Mouse (Mus musculus): ENCODE data around the gene Npw. TPM values are rescaled to one million over a fixed set of nuclear protein-coding genes. Genes with fewer than 3 reads are reported as not detected.

Gene Npw
- polyA plus RNA-seq, 1 experiment from 2014 or later = 0.47 TPM

DNA sequence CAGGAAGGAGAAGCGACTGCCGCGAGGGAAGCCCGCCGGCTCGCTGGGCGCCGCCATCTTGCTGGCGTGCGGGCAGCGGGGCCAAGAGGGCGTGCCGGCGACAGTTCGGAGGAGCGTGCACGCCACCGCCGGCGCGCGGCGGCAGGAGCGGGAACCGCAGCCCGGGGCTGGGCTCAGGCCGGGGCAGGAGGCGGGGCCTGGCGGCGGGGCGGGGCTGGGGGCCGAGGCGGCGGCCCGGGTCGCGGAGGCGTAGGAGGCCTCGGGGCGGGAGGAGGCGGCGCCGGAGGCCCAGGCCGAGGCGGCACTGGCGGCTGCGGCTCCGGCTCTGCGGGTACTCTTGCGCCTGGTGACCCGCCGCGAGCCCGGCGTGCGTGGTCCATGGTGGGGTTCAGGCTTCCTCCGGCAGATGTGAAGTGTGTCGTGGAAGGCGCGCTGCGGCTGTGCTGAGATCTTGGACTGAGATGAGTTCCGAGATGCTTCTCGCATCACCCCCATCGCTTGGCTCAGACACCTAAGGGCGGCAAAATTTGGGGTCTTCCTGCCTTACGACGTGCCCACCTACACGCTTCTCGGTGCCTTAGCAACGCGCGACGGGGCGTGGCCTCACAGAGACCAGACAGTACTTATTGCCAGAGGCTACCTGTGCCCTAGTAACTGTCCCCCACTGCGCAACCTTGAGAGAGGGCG lies 37.9 kb upstream of the Npw start, which contains the start of the genes Gfer and Noxo1:
Gfer (minus strand) TSS at position 146 of the 687 bp plus-strand sequence.
Noxo1 (plus strand) TSS at position 224 of the 687 bp plus-strand sequence.
- H3K9me3 ChIP-seq (ENCODE audit: control insufficient read depth, low read length) = no peaks in the 10 kb centered on the region

DNA sequence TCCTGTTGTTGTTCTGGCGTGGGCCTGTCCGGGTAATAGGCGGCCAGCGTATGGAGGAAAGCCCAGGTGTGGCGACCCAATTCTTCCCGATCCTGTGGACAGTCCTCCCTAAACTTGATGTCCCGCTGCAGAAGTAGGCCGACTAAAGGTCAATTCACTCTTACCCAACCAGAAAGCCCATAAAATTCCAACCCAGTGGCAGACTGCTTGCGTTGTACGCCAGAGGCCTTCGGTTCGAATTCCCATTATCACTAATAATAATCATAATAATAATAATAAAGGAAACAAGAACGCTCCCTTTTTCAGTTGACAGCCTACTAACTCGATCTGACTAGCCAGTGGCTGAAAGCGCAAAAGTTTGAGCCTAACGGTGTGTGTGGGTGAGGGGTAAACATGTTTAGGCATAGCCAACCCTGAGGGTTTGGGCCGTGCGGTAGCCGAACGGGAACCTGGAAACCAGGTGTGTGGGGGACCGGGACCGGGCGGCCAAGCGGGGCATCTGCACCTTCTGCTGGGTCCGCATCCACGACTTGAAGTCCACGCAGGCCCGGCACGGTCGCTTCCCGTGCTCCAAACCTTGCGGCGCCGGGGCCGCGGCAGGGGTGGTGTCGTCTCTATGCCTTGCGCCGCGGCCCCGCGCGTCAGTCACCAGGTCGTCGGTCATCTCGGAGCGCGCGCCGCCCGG lies 37.2 kb upstream of the Npw start:
- peak; percentile 24 for ATAC-seq (replicated peaks; ENCODE audit: low FRiP score)
- Histone ChIP-seq H3K4me1 (replicated peaks; ENCODE audit: control insufficient read depth, insufficient read depth, low read length) (peaks cover 16% of the 10 kb centered on the region), H3K4me2 (peak overlapping the region; percentile 75), H3K27me3 (replicated peaks; ENCODE audit: control insufficient read depth, insufficient read depth, low read length) (peaks cover 10% of the 10 kb centered on the region), H3K36me3 (ENCODE audit: control insufficient read depth, insufficient read depth, low read length) (peaks cover 12% of the 10 kb centered on the region; the same call in 1 of the 2 replicates), H3K9ac (ENCODE audit: low read depth, low read length) (peak overlapping the region; percentile 90), H3K4me3 (ENCODE audit: low read depth, low read length) (peak overlapping the region; percentile 79), H3K9me3 (ENCODE audit: control insufficient read depth, low read length) (no peaks in the 10 kb centered on the region), H3K27ac (ENCODE audit: low read depth, low read length) (peak overlapping the region; percentile 81)
- WGBS = 6% methylated on average over 50 of the region's 51 CpGs
- DNase-seq (ENCODE audit: low spot score) = no peak

More for the DNA sequence above, 37.9 kb upstream of the Npw start, which contains the start of the genes Gfer and Noxo1:
- H3K9ac ChIP-seq (ENCODE audit: low read depth, low read length) = peak within 1 kb of the TSS; percentile 90
- ATAC-seq (replicated peaks; ENCODE audit: low FRiP score) (peak; percentile 94), DNase-seq (ENCODE audit: low spot score) (peak; percentile 84)
- peak within 1 kb of the TSS; percentile 81 for H3K27ac ChIP-seq (ENCODE audit: low read depth, low read length)
- H3K36me3 ChIP-seq (ENCODE audit: control insufficient read depth, insufficient read depth, low read length) = peaks cover 18% of the 10 kb centered on the region; the same call in 1 of the 2 replicates
- H3K4me1 ChIP-seq (replicated peaks; ENCODE audit: control insufficient read depth, insufficient read depth, low read length) = peaks cover 16% of the 10 kb centered on the region
- WGBS = under 1% methylated on average over 73 of the region's 76 CpGs
- H3K4me2 ChIP-seq = peak within 1 kb of the TSS; percentile 75
- peak within 1 kb of the TSS; percentile 79 for H3K4me3 ChIP-seq (ENCODE audit: low read depth, low read length)
- peaks cover 3% of the 10 kb centered on the region for H3K27me3 ChIP-seq (replicated peaks; ENCODE audit: control insufficient read depth, insufficient read depth, low read length)

- ATAC-seq (replicated peaks; ENCODE audit: low FRiP score) (no peak), DNase-seq (ENCODE audit: low spot score) (no peak)
- Histone ChIP-seq H3K4me2 (no peak overlapping the region), H3K9me3 (ENCODE audit: control insufficient read depth, low read length) (no peaks in the 10 kb centered on the region), H3K27me3 (replicated peaks; ENCODE audit: control insufficient read depth, insufficient read depth, low read length) (peaks cover 41% of the 10 kb centered on the region), H3K27ac (ENCODE audit: low read depth, low read length) (no peak overlapping the region), H3K9ac (ENCODE audit: low read depth, low read length) (no peak overlapping the region), H3K4me1 (replicated peaks; ENCODE audit: control insufficient read depth, insufficient read depth, low read length) (peaks cover 25% of the 10 kb centered on the region), H3K4me3 (ENCODE audit: low read depth, low read length) (no peak overlapping the region), H3K36me3 (ENCODE audit: control insufficient read depth, insufficient read depth, low read length) (peaks cover 4% of the 10 kb centered on the region; the same call in 1 of the 2 replicates)
- 70% methylated on average over 5 of the region's 5 CpGs for whole genome bisulfite sequencing
Measured at GRCm38 (mm10) chr17:24692385-24692784, 34.1 kb upstream of the Npw start.

DNA sequence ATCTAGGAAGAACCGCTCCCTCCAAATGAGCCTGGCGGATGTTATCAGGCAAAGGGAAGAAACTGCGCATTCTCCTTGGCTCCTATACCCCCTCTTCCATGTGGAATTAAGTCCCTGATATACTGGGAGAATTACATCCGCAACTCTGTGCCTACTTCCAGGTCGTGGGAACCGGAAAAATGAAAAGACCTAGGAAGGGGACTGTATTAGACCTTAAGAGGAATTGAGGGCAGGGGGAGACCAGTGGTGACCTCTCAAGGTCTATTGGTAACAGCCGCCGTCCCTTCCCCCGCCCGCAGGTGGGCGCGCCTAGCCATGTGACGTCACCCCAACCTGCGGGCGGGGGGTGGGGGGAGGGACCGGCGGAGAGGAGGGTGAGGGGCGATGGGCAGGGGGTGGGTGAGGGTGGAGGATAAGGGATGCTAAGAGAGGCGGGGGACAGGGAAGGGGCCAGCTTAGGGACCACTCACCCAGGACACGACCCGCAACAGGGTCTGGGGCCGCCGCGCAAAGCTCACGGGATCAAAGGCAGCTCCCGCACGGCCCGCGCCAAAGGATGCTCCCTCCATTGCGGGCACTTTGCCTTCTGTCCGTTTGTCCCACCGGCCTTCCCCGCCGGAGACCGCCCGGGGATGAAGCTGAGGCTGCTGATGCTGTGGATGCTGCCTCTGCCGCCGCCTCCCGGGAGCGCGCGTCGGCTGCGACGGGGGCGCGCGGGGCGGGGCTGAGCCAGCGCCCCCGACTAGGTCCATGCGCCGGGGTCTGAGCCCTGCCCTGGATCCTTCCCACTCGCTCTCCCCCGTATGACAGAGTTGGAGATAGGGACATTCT lies 31.2 kb upstream of the Npw start, which contains the start of gene Syngr3:
Syngr3 (minus strand) TSS at position 705 of the 831 bp plus-strand sequence.
- peaks cover 21% of the 10 kb centered on the region for H3K4me1 ChIP-seq (replicated peaks; ENCODE audit: control insufficient read depth, insufficient read depth, low read length)
- H3K9ac ChIP-seq (ENCODE audit: low read depth, low read length) = no peak within 1 kb of the TSS
- H3K9me3 ChIP-seq (ENCODE audit: control insufficient read depth, low read length) = no peaks in the 10 kb centered on the region
- ATAC-seq (replicated peaks; ENCODE audit: low FRiP score) (no peak), DNase-seq (ENCODE audit: low spot score) (no peak)
- H3K4me2 ChIP-seq = peak within 1 kb of the TSS; percentile 76
- H3K4me3 ChIP-seq (ENCODE audit: low read depth, low read length) = peak within 1 kb of the TSS; percentile 49
- WGBS = 2% methylated on average over 54 of the region's 55 CpGs
- H3K27ac ChIP-seq (ENCODE audit: low read depth, low read length) = no peak within 1 kb of the TSS
- peaks cover 49% of the 10 kb centered on the region for H3K27me3 ChIP-seq (replicated peaks; ENCODE audit: control insufficient read depth, insufficient read depth, low read length)
- peaks cover 4% of the 10 kb centered on the region; the same call in 1 of the 2 replicates for H3K36me3 ChIP-seq (ENCODE audit: control insufficient read depth, insufficient read depth, low read length)

DNA sequence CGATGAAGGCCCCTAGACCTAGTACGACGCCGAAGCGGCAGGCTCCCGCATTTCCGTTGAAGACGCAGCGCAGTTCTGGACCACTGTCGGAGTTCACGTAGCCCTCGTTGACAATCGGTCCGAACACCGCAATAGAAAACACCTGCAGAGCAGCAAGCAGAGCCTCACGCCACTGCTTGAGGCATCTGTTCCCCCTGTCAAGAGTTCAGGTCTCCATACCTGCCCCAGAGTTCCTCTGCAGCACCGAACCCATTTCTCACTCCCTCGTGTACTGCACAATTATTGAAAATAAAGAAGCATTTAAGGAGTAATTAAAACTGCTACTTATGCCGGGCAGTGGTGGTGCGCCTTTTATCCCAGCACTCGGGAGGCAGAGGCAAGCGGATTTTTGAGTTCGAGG lies 29.3 kb upstream of the Npw start:
- no peak for DNase-seq (ENCODE audit: low spot score)
- Histone ChIP-seq H3K9me3 (ENCODE audit: control insufficient read depth, low read length) (no peaks in the 10 kb centered on the region), H3K4me3 (ENCODE audit: low read depth, low read length) (peak overlapping the region; percentile 52), H3K27ac (ENCODE audit: low read depth, low read length) (no peak overlapping the region), H3K36me3 (ENCODE audit: control insufficient read depth, insufficient read depth, low read length) (peaks cover under 1% of the 10 kb centered on the region; the same call in 1 of the 2 replicates), H3K27me3 (replicated peaks; ENCODE audit: control insufficient read depth, insufficient read depth, low read length) (peaks cover 49% of the 10 kb centered on the region), H3K4me2 (peak overlapping the region; percentile 82), H3K9ac (ENCODE audit: low read depth, low read length) (peak overlapping the region; percentile 43; the same call in 1 of the 2 replicates), H3K4me1 (replicated peaks; ENCODE audit: control insufficient read depth, insufficient read depth, low read length) (peaks cover 21% of the 10 kb centered on the region)
- 18% methylated on average over 23 of the region's 23 CpGs for WGBS
- ATAC-seq (replicated peaks; ENCODE audit: low FRiP score) = no peak

DNA sequence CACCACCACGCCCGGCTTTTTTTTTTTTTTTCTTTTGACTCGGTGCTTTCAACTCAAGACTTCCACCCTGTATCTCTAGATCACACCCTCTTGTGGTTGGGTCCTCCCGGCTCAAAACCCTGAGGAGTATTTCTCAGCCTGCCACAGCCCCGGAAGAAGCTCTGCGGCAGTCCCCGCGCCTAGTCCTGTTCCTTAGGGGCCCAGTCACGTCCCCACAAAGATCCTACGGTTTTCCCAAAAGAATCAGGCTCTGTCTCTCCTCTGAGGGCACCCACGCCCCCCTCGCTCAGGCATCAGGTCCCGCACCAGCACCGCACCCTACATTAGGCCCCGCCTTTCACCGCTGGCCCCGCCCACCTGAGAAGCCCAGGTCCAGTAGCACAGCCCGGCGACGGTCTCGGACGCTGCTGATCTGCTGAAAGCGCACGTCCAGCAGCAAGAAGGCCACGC lies 28.9 kb upstream of the Npw start:
- Histone ChIP-seq H3K4me1 (replicated peaks; ENCODE audit: control insufficient read depth, insufficient read depth, low read length) (peaks cover 21% of the 10 kb centered on the region), H3K4me3 (ENCODE audit: low read depth, low read length) (peak overlapping the region; percentile 52), H3K9ac (ENCODE audit: low read depth, low read length) (peak overlapping the region; percentile 43; the same call in 1 of the 2 replicates), H3K27me3 (replicated peaks; ENCODE audit: control insufficient read depth, insufficient read depth, low read length) (peaks cover 49% of the 10 kb centered on the region), H3K4me2 (peak overlapping the region; percentile 82), H3K36me3 (ENCODE audit: control insufficient read depth, insufficient read depth, low read length) (no peaks in the 10 kb centered on the region), H3K9me3 (ENCODE audit: control insufficient read depth, low read length) (no peaks in the 10 kb centered on the region), H3K27ac (ENCODE audit: low read depth, low read length) (peak overlapping the region; percentile 15; the same call in 1 of the 2 replicates)
- peak; percentile 70 for ATAC-seq (replicated peaks; ENCODE audit: low FRiP score)
- under 1% methylated on average over 24 of the region's 25 CpGs for WGBS
- peak; percentile 62 for DNase-seq (ENCODE audit: low spot score)

DNA sequence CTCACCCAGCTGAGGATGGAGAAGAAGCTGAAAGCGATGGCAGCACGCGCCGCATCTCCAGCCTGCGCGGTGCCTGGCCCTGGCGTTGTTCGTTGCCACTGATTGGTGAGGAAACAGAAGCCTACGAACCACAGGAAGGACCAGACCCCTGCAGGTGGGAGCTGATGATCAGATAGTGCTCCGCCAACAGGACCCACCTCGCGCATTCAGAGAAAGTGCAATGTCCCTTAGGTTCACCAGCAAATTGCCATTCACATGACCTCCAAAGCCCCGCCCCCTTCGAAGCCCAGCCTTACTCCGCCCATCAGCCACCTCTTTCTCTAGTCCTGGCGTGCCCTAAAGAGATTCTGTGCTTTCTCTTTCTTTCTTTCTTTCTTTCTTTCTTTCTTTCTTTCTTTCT lies 28.3 kb upstream of the Npw start:
- H3K9ac ChIP-seq (ENCODE audit: low read depth, low read length) = no peak overlapping the region
- no peaks in the 10 kb centered on the region for H3K9me3 ChIP-seq (ENCODE audit: control insufficient read depth, low read length)
- peaks cover 49% of the 10 kb centered on the region for H3K27me3 ChIP-seq (replicated peaks; ENCODE audit: control insufficient read depth, insufficient read depth, low read length)
- DNase-seq (ENCODE audit: low spot score) (no peak), ATAC-seq (replicated peaks; ENCODE audit: low FRiP score) (no peak)
- H3K4me3 ChIP-seq (ENCODE audit: low read depth, low read length) = no peak overlapping the region
- 32% methylated on average over 16 of the region's 16 CpGs for WGBS
- H3K4me1 ChIP-seq (replicated peaks; ENCODE audit: control insufficient read depth, insufficient read depth, low read length) = peaks cover 21% of the 10 kb centered on the region
- H3K27ac ChIP-seq (ENCODE audit: low read depth, low read length) = no peak overlapping the region
- peak overlapping the region; percentile 41 for H3K4me2 ChIP-seq
- peaks cover 3% of the 10 kb centered on the region; the same call in 1 of the 2 replicates for H3K36me3 ChIP-seq (ENCODE audit: control insufficient read depth, insufficient read depth, low read length)

Measured in liver, embryonic 11.5 days (tissue).